Mouse (Mus musculus) liver, adult 2 months (tissue): ENCODE results near the gene Hadh.

Source experiments
- CTCF ChIP-seq: fragments of 200-500 bp; IDR thresholded peaks from 2 replicates; pipeline ENCODE4 v1.5.1; 2011; ENCODE audit warnings: low read depth, low read length, control low read depth
- POLR2A ChIP-seq: fragments of 200-500 bp; IDR thresholded peaks from 2 replicates; pipeline ENCODE4 v1.6.1; 2011; ENCODE audit warnings: low read length, control low read depth; ENCODE audit not compliant: insufficient read depth; ENCODE audit errors: extremely low read depth

DNA sequence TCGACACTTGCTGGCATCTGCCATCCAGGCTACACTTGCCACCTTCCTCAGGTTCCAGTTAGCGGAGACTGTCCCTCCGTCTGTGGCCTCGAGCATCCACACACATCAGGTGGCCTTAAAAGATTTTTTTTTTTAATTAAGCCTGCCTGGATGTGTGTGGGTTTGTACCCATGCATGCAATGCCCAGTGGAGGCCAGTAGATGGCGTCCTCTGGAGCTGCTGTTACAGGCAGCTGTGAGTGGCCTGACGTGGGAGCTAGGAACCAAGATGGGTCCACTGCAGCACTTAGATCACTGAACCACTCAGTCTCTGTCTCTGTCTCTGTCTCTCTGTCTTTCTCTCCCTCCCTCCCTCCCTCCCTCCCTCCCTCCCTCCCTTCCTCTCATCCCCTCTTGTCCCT lies 43.8 kb downstream of the Hadh start:
- no peak for TF ChIP-seq POLR2A
- peak; percentile 79 for TF ChIP-seq CTCF
